Mouse (Mus musculus): ENCODE measurements around the gene Prtg.

Gene Prtg

DNA sequence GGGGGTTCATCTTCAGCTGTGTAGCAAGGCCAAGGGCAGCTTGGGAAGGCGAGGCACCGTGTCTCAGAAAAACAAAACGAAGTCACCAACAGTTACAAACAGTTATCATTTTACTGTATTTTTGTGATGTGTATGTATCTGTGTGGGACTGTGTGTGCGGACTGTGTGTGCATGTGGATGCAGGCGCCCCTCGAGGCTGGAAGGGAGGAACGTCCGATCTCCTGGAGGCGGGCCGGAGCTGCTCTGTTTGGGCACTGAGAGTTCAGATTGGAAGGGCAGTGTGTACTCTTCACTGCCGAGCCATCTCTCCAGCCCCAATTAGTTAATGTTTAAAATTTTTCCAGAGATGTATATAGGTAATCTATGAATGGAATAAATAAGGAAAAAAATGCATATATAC lies 55.5 kb downstream of the Prtg start:
- no peak for DNase-seq (ENCODE audit: low spot score in 2 of 2)

DNA sequence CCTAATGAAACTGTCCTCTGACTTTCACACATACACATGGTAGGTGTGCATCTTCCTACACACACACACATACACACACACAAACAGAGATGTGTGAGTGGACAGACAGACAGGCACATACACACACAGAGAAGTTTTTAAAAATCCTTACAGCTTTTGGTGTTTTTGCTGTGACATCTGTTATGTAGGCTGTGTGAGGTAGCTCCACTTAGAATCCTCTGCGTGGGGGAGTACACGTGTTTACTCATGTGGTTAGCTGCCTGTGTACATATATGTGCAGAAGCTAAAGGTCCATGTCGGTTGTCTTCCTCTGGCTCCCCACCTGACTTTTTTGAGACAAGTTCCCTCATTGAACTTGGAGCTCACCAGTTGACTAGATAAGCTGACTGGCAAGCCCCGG lies 56.3 kb downstream of the Prtg start:
- no peak for DNase-seq (ENCODE audit: low spot score in 2 of 2)

DNA sequence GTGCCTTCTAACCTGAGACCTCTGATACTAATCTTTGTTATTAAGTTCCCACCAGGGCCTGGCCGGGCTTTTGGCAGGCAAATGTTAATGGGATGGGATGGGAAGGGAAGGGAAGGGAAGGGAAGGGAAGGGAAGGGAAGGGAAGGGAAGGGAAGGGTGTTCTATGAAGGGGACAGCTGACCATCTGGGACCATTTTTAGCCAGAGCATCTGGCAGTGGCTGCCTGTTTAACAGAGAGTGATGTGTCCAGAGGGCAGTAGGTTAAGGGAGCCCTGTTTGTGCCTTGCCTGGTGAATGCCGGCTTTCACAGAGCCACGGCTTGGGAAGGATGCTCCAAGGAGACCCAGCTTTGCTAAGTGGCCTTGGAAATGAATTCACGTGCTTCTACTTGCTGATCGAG lies 57.1 kb downstream of the Prtg start:
- DNase-seq (ENCODE audit: low spot score in 2 of 2): no peak

DNA sequence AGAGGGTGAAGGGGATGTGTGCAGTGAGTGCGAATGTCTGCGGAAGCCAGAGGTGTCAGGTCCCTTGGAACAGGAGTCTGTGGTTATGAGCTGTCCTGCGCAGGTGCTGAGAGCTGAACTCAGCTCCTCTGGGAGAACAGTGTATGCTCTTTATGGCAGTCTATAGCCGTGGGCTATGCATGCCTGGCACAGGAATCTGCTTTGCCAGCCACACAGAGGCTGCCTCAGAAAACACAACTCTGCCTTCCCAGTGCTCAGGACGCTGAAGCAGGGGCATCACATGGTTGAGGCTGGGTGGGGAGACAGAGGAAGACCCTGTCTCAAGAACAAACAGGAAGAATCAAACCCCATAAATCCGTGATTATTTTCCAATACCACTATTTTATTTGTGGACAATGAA lies 60.8 kb downstream of the Prtg start:
- DNase-seq (ENCODE audit: low spot score in 2 of 2): no peak

DNA sequence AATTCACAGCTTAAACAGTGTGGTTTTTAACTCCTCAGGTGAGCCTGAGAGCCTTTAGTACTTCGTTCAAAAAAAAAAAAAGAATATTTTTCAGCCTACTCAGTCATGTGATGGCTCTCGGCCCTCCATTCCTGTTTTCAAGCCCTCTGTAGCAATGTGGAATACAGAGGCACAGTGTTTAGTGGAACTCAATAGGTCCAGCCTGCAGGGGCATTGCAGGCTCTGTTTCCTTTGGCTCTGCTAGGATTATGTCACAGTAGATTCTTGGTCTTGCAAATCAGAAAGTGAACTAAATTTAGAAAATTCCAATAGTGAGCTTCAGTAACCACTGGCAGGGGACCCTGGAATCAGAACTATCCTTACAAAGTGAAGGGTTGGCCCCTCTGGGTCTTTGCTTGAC lies 62.1 kb downstream of the Prtg start:
- no peak for DNase-seq (ENCODE audit: low spot score in 2 of 2)

DNA sequence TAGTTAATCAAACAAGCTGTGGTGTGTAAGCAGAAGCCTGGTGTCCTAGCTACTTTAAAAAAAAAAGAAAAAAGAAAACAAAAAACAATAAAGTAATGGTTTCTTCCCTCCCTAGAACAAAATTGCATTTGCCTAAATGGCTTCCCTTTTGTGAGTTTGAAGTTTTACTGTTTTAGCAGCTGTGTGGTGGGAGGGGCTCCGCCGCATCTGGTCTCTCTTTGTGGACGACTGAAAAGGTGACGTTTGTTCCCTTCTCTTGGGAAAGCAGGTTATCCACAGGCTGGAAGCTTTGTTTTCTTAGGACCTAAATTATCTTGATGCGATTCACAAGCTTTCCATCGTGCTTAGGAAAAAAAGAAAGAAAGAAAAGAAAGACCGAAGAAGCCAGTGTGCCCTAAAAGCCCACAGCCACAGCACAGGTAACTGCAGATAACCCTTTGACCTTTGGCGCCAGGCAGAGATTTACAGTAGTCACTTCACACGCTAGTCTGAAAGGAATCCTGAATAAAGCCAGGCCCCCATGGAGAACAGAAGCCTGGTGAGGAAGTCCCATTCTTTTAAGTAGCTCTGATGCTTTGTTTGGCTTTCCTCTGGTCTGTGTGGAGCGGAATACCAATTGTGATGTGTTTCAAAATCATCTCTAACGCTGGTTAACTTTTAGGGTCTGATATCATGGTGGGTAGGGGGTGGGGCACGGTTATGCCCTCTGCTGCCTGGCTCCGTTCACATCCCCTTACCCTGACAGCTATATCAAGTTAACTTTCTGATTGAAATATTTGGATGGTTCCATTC lies 65.0 kb downstream of the Prtg start:
- DNase-seq (ENCODE audit: low spot score in 2 of 2): no peak

DNA sequence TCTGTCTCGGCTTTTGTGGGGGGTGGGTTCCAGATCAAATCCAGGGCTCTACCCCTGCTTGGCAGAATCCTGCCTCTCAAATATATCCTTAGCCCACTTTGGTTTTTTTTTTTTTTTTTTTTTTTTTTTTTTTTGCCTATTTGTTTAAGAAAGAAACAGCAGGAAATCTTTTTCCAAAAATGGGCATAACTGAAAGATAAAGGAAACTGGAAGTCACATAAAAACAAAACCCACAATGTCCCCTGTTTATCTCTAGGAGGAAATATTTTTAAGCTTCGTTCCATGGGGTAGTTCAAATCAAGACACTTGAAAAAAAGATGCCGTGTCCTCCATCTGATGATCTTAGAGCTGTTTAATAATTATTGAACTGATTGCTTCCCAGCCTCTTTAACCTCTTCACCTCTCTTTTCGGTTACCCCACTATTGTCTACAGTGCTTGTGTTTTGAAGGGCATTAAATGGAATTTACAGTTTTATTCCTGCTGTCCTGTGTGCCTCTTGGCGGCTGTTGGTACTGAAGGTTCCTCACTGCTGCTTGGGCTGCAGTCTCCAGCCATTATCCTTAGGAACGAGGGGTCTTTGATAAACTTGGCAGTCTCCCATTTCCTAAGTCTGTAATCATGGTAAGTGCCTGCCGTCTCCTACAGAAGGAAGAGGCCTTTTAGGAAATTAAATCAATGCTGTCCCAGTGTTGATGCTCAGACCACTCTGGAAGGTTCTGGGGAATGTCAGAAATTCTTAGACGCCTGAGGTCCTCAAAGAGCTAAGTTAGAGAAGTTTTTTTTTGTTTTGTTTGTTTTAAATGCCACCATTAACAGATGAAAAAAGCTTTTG lies 65.8 kb downstream of the Prtg start:
- no peak for DNase-seq (ENCODE audit: low spot score in 2 of 2)

DNA sequence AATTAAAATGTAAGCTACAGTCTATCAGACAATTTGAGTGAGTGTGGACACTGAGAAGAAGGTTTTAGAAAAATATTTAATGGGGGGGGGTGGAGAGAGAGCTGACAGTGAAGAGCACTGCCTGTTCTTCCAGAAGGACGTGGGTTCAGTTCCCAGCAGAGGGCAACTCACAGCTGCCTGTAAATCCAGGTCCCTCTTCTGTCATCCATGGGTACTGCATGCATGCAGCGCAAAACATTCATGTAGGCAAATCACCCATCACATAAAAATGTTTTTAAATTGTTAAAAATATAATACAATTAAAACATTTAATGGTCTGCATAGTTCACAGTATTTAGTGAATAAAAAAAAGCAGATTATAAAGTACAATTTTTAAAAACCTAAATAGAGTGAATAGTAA lies 69.2 kb downstream of the Prtg start:
- no peak for DNase-seq (ENCODE audit: low spot score in 2 of 2)

DNA sequence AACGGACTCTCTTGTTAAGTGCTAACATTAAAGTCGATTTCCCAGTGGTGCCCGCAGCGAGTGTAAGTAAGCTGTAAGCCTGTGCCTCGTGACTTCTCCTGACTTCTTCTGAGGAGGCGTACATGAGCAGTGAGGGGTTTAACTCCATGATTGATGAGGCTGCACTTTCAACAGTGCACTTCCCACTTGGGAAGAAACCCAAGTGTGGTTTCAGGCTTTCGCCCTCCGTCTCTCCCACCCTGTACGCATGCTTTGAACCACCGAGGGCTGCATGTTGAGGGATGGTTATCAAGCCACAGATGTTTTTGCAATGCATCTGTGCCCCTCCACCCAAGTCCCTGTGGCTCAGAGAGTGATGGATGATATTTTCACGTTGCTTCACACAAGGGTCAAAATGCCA lies 71.2 kb downstream of the Prtg start:
- no peak for DNase-seq (ENCODE audit: low spot score in 2 of 2)

DNA sequence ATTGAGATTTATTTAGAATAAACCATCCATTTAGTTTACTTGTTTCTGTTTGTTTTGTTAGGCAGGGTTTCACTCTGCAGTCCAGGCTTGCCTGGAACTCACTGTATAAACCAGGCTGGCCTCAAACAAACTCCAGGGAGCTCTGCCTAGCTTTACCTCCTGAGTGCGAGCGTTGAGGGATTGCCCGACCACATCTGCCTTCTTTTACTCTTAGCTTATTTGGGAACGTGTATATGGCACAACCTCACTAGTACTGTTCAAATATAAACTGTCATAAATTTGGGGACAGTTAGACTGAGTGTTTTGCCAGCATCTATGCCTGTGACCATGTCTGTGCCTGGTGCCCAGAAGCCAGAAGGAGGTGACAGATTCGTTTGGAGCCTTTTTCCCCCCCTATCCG lies 72.0 kb downstream of the Prtg start:
- DNase-seq (ENCODE audit: low spot score in 2 of 2): no peak

DNA sequence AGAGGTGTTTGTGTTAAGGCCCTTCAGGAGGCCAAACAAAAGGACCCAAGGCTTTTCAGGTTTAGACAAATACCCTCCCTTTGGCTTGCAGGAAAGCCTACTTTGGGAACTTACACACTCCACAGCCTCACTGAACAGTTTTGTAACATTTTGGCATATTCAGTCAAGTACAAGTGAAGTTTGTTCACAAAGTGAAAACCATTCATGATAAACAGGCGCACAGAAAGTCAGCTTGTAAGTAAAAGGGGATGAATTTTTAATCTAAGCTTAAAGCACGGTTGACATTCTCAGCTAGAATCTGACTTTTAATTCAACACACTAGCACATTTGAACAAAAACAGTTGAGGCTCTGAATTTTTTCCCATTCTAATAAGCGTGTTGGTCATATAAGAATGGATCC lies 72.9 kb downstream of the Prtg start:
- no peak for DNase-seq (ENCODE audit: low spot score in 2 of 2)

DNA sequence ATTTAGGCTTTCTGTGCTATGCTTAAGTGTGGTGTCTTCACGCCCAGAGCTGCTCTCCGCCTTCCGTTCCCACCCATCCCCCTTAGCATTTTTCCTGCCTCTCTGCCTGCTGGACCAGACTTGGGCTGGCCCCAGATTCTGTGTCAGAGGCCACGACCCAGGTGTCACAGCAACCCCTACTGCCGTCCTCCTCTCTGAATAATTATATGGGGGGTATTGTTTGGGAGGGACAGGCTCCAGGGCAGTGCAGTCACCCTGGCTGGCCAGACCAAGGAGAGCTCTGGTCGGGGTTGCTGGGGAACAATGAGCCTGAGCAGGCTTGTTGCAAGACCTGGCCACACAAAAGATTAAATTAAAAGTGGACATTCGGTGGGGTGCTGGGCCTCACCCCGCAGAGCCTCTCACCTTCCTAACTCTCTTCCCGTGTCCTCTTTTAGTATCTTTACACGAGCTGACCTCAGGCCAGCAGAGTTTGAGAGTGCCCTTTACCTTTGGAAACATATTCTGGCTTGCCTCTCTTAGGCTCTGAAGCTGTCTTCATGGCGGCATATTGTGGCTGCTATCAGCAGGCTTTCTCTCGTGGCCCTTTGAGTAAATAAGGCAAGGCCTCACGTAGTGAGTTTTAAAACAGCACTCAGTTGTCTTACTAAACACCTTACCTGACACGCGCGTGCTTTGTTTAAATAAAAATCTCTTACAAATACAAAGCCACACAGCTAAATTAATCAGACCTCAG lies 73.7 kb downstream of the Prtg start:
- DNase-seq (ENCODE audit: low spot score in 2 of 2): no peak

DNA sequence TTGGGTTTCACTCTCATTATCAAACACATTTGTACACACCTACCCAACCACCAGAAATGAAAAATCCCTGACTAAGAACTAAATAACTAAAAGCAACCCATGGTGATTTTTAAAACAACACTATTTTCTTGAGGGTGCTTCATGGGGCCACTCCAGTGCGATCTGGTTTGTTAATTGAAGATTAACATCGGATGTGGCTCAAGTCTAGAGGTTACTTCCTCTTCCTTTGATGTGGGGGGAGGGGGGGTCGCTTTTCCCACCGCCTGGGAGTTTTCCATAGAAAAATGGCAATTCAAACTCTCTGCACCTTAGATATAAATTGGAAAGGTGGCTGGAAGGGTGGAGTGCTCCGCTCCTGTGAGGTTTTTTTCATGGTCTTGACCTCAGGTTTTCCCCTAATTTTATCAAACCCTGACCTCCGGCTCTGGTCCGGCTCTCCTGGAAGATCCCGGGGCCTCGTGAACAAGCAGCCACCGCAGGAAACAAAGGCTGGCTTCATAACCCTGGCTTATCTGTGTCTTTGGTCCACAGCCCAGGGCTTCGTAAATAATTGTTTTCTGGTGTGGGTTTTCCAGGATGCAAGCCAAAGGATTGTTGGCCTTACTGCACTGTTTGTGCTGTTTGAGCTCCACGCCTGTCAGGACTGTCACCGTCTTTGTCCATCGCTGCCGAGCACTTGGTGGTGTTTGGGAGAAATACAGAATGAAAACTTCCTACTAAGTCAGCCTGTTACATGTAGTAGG lies 74.5 kb downstream of the Prtg start:
- no peak for DNase-seq (ENCODE audit: low spot score in 2 of 2)

DNA sequence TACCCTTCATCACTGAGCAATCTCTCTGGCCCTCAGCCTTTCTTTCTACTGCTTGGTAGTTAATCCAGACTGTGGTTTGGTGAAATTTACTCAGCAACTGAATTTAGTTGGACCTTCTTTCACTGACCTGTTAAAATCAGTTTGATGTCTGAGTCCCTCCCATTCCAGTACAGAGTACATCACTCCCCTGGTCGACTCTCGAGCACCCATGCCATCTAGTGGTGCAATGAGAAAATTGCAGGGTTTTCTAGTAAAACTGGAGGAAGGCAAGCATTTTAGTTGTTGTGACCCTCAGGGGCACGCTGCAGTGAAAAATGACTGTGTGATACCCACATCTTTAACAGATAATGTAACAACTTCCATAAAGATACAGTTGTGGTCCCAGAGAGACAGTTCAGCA lies 77.3 kb downstream of the Prtg start:
- DNase-seq (ENCODE audit: low spot score in 2 of 2): peak in 1 of 2 experiments; percentile 38

DNA sequence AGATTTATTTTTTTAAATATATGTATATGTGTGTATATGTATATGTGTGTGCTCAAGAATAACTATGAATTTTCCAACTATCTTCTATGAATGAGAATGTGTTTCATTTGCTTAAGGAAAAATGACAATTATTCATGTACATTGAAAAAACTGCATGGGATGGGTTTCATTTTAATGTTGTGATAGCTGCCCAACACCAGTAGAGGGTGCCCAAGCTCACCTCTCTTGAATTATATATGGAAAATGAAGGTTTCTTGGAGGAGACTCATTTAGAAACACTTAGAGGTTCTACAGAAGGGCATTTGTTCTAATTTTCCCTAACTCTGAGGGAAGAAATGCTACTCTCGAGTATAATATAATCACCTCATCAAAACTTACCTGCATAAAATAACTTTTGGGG lies 83.1 kb downstream of the Prtg start:
- no peak for DNase-seq (ENCODE audit: low spot score in 2 of 2)

DNA sequence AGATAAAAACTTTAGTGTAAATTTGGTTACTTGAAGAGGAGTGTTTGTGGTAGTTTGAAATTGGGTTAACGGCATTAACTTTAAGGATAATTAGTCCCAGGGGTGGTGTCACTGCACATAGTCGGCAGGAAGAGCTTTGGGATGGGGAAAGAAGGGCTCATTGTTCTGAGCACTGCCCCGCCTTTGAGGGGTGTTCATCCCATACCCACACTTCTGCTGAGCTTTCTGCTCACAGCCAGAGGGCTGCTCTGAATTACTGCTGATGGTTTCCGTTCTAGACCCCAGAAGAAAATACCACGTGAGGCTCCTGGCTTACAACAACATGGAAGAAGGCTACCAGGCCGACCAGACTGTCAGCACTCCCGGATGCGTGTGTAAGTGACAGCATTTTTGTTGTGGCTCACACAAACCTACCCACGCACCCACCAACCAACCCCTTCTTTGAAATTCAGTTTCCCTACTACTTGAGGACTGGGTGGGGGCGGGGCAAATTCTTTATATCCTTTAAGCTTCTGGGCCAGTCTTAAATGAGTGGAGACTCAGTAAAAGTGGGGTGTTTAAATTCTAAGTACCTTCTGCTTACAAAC lies 83.9 kb downstream of the Prtg start:
- DNase-seq (ENCODE audit: low spot score in 2 of 2): no peak

DNA sequence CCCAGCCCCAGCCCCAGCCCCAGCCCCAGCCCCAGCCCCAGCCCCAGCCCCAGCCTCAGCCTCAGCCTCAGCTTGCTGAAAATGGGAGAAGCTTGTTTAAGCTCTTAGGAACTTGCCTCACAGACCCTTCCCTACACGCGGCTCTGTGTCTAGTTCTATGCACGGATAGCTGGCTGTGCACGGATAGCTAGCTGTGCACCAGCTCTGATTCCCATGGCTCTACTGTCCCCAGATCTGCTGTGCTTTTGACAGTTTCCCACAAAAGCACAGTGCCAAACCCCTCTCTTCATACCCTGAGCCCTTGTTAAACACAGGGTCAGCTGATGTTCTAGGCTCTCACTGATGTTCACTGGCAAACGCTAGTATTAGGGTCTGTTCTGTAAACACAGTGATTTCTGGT lies 86.1 kb downstream of the Prtg start:
- DNase-seq (ENCODE audit: low spot score in 2 of 2): no peak

DNA sequence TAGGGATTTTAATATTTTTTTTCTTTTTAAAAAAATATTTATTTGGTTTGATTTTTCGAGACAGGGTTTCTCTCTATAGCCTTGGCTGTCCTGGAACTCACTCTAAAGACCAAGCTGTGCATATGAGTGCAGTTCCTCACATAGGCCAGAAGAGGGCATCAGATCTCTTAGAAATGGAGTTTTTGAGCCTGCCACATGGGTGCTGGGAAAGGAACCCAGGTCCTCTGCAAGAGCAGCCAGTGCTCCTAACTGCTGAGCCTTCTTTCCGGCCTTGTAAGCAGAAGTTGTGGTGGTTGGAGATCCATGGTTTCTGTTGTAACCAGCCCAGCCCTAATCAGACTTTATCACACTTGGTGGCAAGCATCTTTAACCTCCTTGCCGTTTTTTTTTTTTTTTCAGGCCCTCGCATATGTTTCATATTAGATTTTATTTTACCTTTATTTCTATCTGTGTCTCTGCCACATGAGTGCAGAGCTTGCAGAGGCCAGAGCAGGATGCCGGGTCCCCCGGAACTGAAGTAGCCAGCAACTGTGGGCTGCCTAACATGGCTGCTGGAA lies 88.2 kb downstream of the Prtg start:
- no peak for DNase-seq (ENCODE audit: low spot score in 2 of 2)

DNA sequence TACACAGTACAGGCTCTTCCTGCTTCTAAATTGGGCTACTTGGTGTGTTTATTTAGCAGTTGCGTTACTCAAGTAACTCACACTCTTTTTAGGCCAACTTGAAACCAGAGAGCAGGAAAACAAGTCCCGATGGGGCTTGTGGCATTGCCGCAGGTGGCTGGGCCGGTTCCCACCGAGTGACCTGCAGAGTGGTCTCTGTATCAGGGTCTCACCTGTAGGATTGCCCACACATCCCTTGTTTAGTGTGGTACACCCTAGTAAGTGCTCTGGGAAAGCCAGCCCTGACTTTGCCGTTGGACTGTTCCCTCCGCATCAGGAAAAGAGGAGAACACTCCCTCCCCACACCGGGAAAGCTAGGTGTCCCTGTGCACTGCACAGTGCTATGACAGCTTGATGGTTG lies 95.4 kb downstream of the Prtg start:
- no peak for DNase-seq (ENCODE audit: low spot score in 2 of 2)

DNA sequence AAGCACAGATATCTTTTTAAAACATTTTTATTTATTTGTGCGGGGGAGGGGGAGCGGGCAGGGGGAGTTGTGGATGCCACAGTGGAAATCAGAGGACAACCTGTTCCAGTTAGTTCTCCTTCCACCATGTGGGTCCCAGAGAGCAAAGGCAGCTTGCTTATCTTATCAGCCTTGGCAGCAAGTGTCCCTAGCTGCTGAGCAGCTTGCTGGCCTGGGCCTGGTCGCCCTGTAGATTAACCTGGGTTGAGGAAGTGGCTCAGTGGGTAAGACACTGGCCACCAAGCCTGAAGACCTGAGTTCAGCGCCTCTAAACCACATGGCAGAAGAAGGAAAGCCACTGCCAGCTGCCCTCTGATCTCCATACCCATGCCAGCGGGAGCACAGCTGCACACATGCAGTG lies 95.9 kb downstream of the Prtg start:
- DNase-seq (ENCODE audit: low spot score in 2 of 2): no peak

DNA sequence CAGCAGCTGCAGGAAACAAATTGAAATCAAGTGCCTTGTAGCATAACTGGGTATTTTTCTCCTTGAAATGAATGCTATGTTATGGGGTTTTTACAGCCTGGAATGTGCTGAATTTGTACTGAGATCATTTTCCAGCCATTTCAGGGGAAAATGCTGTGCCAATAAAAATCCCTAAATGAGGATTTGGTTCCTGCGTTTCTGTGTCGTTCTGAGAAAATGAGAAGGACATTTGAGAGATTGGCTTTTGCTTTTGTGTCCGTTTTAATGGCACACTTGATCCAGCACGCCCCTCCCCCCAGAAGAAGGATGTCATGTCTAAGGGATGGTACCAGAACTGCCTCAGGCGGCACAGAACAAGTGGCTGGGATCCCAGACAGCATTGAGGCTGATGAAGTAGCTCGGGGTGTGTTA lies 100.0 kb downstream of the Prtg start:
- no peak for DNase-seq (ENCODE audit: low spot score in 2 of 2)
